Mouse (Mus musculus): ENCODE measurements at regions not wholly inside any gene's neighbourhood (a gene's known extent, or its start where the extent isn't known, plus 50 kb on each side); places are given as distances from the start of the nearest gene placed in this dataset. TPM values are rescaled to one million over a fixed set of nuclear protein-coding genes. Genes with fewer than 3 reads are reported as not detected.

DNA sequence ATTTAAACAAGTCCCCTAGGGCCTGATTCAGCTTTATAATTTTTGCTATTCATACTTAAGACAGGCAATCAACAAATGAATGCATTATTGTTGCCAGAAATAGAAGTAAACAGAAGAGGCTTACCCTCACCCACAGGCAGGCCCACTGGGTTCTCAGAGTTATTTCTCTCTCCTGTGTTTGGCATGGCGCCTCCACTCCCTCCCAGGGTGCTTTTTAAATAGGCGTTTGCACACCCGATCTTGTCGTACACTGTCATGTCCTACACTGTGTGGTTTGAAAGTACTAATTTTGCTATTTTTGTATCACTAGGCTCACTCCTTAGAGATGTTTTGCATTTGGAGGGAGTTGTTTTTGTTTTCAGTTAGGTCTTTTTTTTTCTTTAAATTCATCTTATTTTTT, 72.1 kb upstream of the Arpp21 start:
- Histone ChIP-seq H3K36me3 (no peaks in the 10 kb centered on the region), H3K9me3 (replicated peaks) (no peaks in the 10 kb centered on the region), H3K4me1 (replicated peaks) (peaks cover 6% of the 10 kb centered on the region), H3K27me3 (no peaks in the 10 kb centered on the region), H3K27ac (no peak overlapping the region), H3K4me2 (no peak overlapping the region), H3K9ac (no peak overlapping the region), H3K4me3 (no peak overlapping the region)
- no peak for ATAC-seq (replicated peaks; ENCODE audit: insufficient number of reproducible peaks, insufficient read depth, low FRiP score, low read depth)
- 68% methylated on average over 4 of the region's 4 CpGs for WGBS

DNA sequence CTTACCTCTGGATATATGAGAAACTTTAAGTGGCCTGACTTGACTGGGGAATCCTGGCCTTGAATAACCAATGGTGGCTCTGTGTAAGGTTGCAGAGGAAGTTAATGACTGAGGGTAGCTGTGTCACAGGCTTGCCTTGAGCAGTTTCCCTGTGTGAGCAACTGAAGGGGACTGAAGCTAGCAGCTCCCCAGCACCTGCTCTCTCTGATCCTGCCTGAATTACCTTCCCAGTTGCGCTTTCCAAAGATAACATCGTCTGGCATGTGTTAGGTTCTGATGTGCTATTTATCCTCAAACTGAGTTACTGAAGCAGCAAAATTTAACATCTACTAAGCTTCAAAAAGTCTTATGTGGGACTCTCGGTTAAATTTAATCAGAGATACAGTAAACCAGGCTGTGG, 56.1 kb upstream of the Arpp21 start:
- Histone ChIP-seq H3K27me3 (no peaks in the 10 kb centered on the region), H3K36me3 (no peaks in the 10 kb centered on the region), H3K27ac (no peak overlapping the region), H3K4me1 (replicated peaks) (no peaks in the 10 kb centered on the region), H3K4me2 (no peak overlapping the region), H3K9ac (no peak overlapping the region), H3K4me3 (no peak overlapping the region), H3K9me3 (replicated peaks) (no peaks in the 10 kb centered on the region)
- WGBS = 65% methylated on average over 3 of the region's 3 CpGs
- no peak for ATAC-seq (replicated peaks; ENCODE audit: insufficient number of reproducible peaks, insufficient read depth, low FRiP score, low read depth)

Small RNA genes in the stretch of these regions (microRNA-seq; reads per million reads assigned to microRNA genes)
- gene Gm27847 = not detected
